Mouse (Mus musculus) limb, embryonic 11.5 days (tissue): ENCODE measurements at regions not wholly inside any gene's neighbourhood (a gene's known extent, or its start where the extent isn't known, plus 50 kb on each side); places are given as distances from the start of the nearest gene placed in this dataset.

Experiments used
- ATAC-seq: fragments of 200-750 bp; cut with Nextera tagmentation; 2 replicates; pipeline ENCODE4 v1.8.0; 2017; ENCODE audit warnings: low read depth; ENCODE audit not compliant: insufficient number of reproducible peaks, low FRiP score, low TSS enrichment
- DNase-seq: peaks from one replicate; pipeline ENCODE4 v3.0.0-alpha.2; 2015; ENCODE audit warnings: low spot score
- H3K27ac ChIP-seq: fragments of 300-500 bp; sonication (generic); replicated peaks from 2 replicates; pipeline ENCODE4 v1.5.1; 2014; ENCODE audit warnings: low read depth, mild to moderate bottlenecking, low read length
- H3K27me3 ChIP-seq: fragments of 300-500 bp; sonication (generic); 2 replicates; pipeline ENCODE4 v1.6.1; 2014; ENCODE audit warnings: mild to moderate bottlenecking, low read length, mixed read lengths; ENCODE audit not compliant: control insufficient read depth, insufficient read depth
- H3K36me3 ChIP-seq: fragments of 300-500 bp; sonication (generic); 2 replicates; pipeline ENCODE4 v1.6.1; 2014; ENCODE audit warnings: mild to moderate bottlenecking, low read length, moderate library complexity, mixed read lengths; ENCODE audit not compliant: control insufficient read depth, insufficient read depth
- H3K4me1 ChIP-seq: fragments of 300-500 bp; sonication (generic); 2 replicates; pipeline ENCODE4 v1.6.1; 2014; ENCODE audit warnings: low read length, mixed read lengths; ENCODE audit not compliant: control insufficient read depth, insufficient read depth
- H3K4me2 ChIP-seq: fragments of 300-500 bp; sonication (generic); 2 replicates; pipeline ENCODE4 v1.6.1; 2014; ENCODE audit warnings: low read depth, mild to moderate bottlenecking, moderate library complexity; ENCODE audit not compliant: severe bottlenecking
- H3K4me3 ChIP-seq: fragments of 300-500 bp; sonication (generic); 2 replicates; pipeline ENCODE4 v1.5.1; 2014; ENCODE audit warnings: low read depth, low read length
- H3K9ac ChIP-seq: fragments of 300-500 bp; sonication (generic); 2 replicates; pipeline ENCODE4 v1.6.1; 2014; ENCODE audit warnings: mild to moderate bottlenecking, low read length
- H3K9me3 ChIP-seq: fragments of 300-500 bp; sonication (generic); 2 replicates; pipeline ENCODE4 v1.6.1; 2016; ENCODE audit warnings: low read length; ENCODE audit not compliant: control insufficient read depth
- WGBS: fragments of 180-500 bp; shearing (Covaris S2); extraction: QIAGEN DNeasy Blood & Tissue Kit; methylation state at CpG from one replicate; pipeline ENCODE4 v1.1.7; 2014; 5-methylcytosine and 5-hydroxymethylcytosine counted together

GRCm38 (mm10) chr14:54056691-54057090 is 197.2 kb downstream of the Dad1 start:
- H3K4me2 ChIP-seq = no peak overlapping the region
- H3K27ac ChIP-seq = no peak overlapping the region
- H3K4me3 ChIP-seq = no peak overlapping the region
- no peaks in the 10 kb centered on the region for H3K9me3 ChIP-seq
- no peaks in the 10 kb centered on the region for H3K36me3 ChIP-seq
- no peaks in the 10 kb centered on the region for H3K27me3 ChIP-seq
- WGBS = 62% methylated on average over 7 of the region's 7 CpGs
- H3K9ac ChIP-seq = no peak overlapping the region
- ATAC-seq = no peak
- no peak for DNase-seq
- H3K4me1 ChIP-seq = no peaks in the 10 kb centered on the region

- Histone ChIP-seq H3K36me3 (no peaks in the 10 kb centered on the region), H3K4me1 (no peaks in the 10 kb centered on the region), H3K4me3 (no peak overlapping the region), H3K9me3 (no peaks in the 10 kb centered on the region), H3K27me3 (no peaks in the 10 kb centered on the region), H3K4me2 (no peak overlapping the region), H3K27ac (no peak overlapping the region), H3K9ac (no peak overlapping the region)
- DNase-seq (no peak), ATAC-seq (no peak)
- 92% methylated on average over 6 of the region's 6 CpGs for WGBS
These were observed 198.5 kb downstream of the Dad1 start for GRCm38 (mm10) chr14:54055390-54055789.

DNA sequence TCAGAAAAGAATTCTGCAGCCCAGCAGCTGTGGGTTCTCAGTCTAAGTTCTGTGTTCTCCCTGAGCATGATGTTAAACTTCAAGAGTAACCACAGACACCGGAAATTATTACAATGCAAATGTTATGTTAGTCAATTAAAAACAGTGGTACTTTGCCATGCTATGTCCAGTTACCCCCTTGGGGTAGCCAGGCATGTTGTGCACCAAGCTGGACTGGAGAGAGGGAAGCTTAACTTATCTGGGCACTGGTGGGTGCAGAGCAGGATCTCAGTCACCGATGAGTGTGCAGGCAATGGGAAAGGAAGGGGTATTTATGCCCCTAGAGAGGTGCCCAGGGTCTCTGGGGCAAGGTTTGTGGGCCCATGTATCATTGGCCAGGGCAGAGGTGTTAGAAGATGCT is 211.6 kb downstream of the Dad1 start:
- DNase-seq (no peak), ATAC-seq (no peak)
- Histone ChIP-seq H3K4me2 (no peak overlapping the region), H3K36me3 (no peaks in the 10 kb centered on the region), H3K4me1 (no peaks in the 10 kb centered on the region), H3K27ac (no peak overlapping the region), H3K4me3 (no peak overlapping the region), H3K9ac (no peak overlapping the region), H3K9me3 (no peaks in the 10 kb centered on the region), H3K27me3 (no peaks in the 10 kb centered on the region)
- 92% methylated on average over 2 of the region's 2 CpGs for WGBS

DNA sequence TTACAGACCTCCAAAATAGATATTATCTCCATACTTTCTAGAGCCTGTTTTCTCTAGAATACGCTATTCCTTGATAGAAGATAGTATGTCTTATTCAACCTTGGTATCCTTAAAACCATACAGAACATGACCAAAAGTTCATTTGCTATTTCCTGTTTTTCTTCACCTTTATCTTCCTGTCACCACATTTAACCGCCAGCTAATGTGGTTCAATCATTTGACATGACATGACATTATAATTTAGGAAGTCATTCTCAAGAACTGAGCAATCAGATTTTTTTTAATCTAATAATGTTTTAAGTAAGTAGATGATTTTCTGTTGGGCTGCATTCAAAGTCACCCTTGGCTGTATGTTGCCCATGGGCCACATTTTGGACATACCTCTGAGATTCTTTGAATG is 213.3 kb downstream of the Dad1 start:
- Histone ChIP-seq H3K27me3 (no peaks in the 10 kb centered on the region), H3K4me1 (no peaks in the 10 kb centered on the region), H3K4me3 (no peak overlapping the region), H3K9ac (no peak overlapping the region), H3K9me3 (no peaks in the 10 kb centered on the region), H3K4me2 (no peak overlapping the region), H3K27ac (no peak overlapping the region), H3K36me3 (no peaks in the 10 kb centered on the region)
- no peak for ATAC-seq
- DNase-seq = no peak
- WGBS = 79% methylated on average over 2 of the region's 2 CpGs

GRCm38 (mm10) chr14:54034516-54034915 is 219.4 kb downstream of the Dad1 start:
- no peaks in the 10 kb centered on the region; the same call in 1 of the 2 replicates for H3K4me1 ChIP-seq
- no peak overlapping the region for H3K9ac ChIP-seq
- no peak overlapping the region for H3K27ac ChIP-seq
- no peaks in the 10 kb centered on the region for H3K27me3 ChIP-seq
- ATAC-seq (no peak), DNase-seq (no peak)
- H3K4me2 ChIP-seq = no peak overlapping the region
- no peak overlapping the region for H3K4me3 ChIP-seq
- WGBS = 80% methylated on average over 2 of the region's 2 CpGs
- no peaks in the 10 kb centered on the region for H3K9me3 ChIP-seq
- no peaks in the 10 kb centered on the region for H3K36me3 ChIP-seq

- Histone ChIP-seq H3K4me3 (no peak overlapping the region), H3K4me1 (peaks cover 12% of the 10 kb centered on the region; the same call in 1 of the 2 replicates), H3K9ac (no peak overlapping the region), H3K9me3 (no peaks in the 10 kb centered on the region), H3K36me3 (no peaks in the 10 kb centered on the region), H3K4me2 (no peak overlapping the region), H3K27ac (no peak overlapping the region), H3K27me3 (no peaks in the 10 kb centered on the region)
- WGBS = 35% methylated on average over 4 of the region's 4 CpGs
- ATAC-seq (no peak), DNase-seq (peak; percentile 58)
These were observed 230.4 kb downstream of the Dad1 start for GRCm38 (mm10) chr14:54023552-54023951.

- H3K27me3 ChIP-seq = no peaks in the 10 kb centered on the region
- no peaks in the 10 kb centered on the region for H3K9me3 ChIP-seq
- H3K36me3 ChIP-seq = no peaks in the 10 kb centered on the region
- peaks cover 9% of the 10 kb centered on the region; the same call in 1 of the 2 replicates for H3K4me1 ChIP-seq
- H3K4me3 ChIP-seq = no peak overlapping the region
- no peak overlapping the region for H3K9ac ChIP-seq
- no peak overlapping the region for H3K27ac ChIP-seq
- no peak overlapping the region for H3K4me2 ChIP-seq
- DNase-seq (no peak), ATAC-seq (no peak)
- 85% methylated on average over 6 of the region's 6 CpGs for WGBS
These were observed 232.5 kb downstream of the Dad1 start for GRCm38 (mm10) chr14:54021443-54021842.

- H3K4me3 ChIP-seq = no peak overlapping the region
- no peak for ATAC-seq
- 55% methylated on average over 10 of the region's 10 CpGs for WGBS
- H3K4me2 ChIP-seq = no peak overlapping the region
- no peaks in the 10 kb centered on the region for H3K36me3 ChIP-seq
- DNase-seq = peak; percentile 43
- no peak overlapping the region for H3K27ac ChIP-seq
- H3K4me1 ChIP-seq = 0 out of 2 replicates have a peak, but pooled peaks cover 2% of the 10 kb centered on the region
- H3K27me3 ChIP-seq = no peaks in the 10 kb centered on the region
- H3K9me3 ChIP-seq = no peaks in the 10 kb centered on the region
- no peak overlapping the region for H3K9ac ChIP-seq
These were observed 239.3 kb downstream of the Dad1 start for GRCm38 (mm10) chr14:54014628-54015027.

GRCm38 (mm10) chr14:54002083-54002482 is 251.8 kb downstream of the Dad1 start:
- Histone ChIP-seq H3K36me3 (no peaks in the 10 kb centered on the region), H3K27me3 (no peaks in the 10 kb centered on the region), H3K4me3 (no peak overlapping the region), H3K4me1 (no peaks in the 10 kb centered on the region), H3K9me3 (no peaks in the 10 kb centered on the region), H3K4me2 (no peak overlapping the region), H3K9ac (no peak overlapping the region), H3K27ac (no peak overlapping the region)
- WGBS = 88% methylated on average over 1 of the region's 1 CpGs
- DNase-seq (no peak), ATAC-seq (no peak)
